Mouse (Mus musculus) kidney, adult 2 months (tissue): ENCODE measurements around the gene Olfr791. TPM values are rescaled to one million over a fixed set of nuclear protein-coding genes. Genes with fewer than 3 reads are reported as not detected.

Experiments used
- DNase-seq: peaks from one replicate; pipeline ENCODE4 v3.0.0; 2021
- H3K27ac ChIP-seq: fragments of 200-500 bp; 2 replicates; pipeline ENCODE4 v1.5.1; 2012; ENCODE audit warnings: low read depth, low read length, control low read depth, inconsistent platforms; ENCODE audit not compliant: insufficient read depth
- H3K27me3 ChIP-seq: fragments of 200-500 bp; replicated peaks from 2 replicates; pipeline ENCODE4 v1.6.1; 2012; ENCODE audit warnings: mild to moderate bottlenecking, moderate library complexity, low read length, inconsistent platforms; ENCODE audit not compliant: control insufficient read depth, insufficient read depth
- H3K36me3 ChIP-seq: fragments of 200-500 bp; 2 replicates; pipeline ENCODE4 v1.6.1; 2012; ENCODE audit warnings: mild to moderate bottlenecking, moderate library complexity, low read length, inconsistent platforms; ENCODE audit not compliant: control insufficient read depth, insufficient read depth
- H3K4me1 ChIP-seq: fragments of 200-500 bp; 2 replicates; pipeline ENCODE4 v1.6.1; 2011; ENCODE audit warnings: low read length; ENCODE audit not compliant: control insufficient read depth, insufficient read depth
- H3K4me3 ChIP-seq: fragments of 200-500 bp; 2 replicates; pipeline ENCODE4 v1.5.1; 2011; ENCODE audit warnings: mild to moderate bottlenecking, low read depth, low read length, control low read depth; ENCODE audit not compliant: insufficient read depth
- CTCF ChIP-seq: fragments of 200-500 bp; conservative IDR thresholded peaks from 2 replicates; pipeline ENCODE4 v1.5.1; 2011; ENCODE audit warnings: low read depth, mild to moderate bottlenecking, control low read depth, low read length, moderate library complexity, mixed read lengths; ENCODE audit not compliant: insufficient read depth, insufficient read length
- POLR2A ChIP-seq: fragments of 200-500 bp; IDR thresholded peaks from one replicate; pipeline ENCODE4 v1.6.1; 2011; ENCODE audit warnings: low read depth, low read length, control low read depth
- WGBS: fragments of 180-500 bp; shearing (Covaris S2); methylation state at CpG from one replicate; pipeline ENCODE4 v1.1.7; 2018; 5-methylcytosine and 5-hydroxymethylcytosine counted together
- polyA plus RNA-seq: library from polyadenylated mRNA; depleted of rRNA; stranded (reverse); fragments of >200 nt; gene quantifications from 2 replicates; pipeline ENCODE4 v1.2.3, GENCODE M21; 2012; rRNA removed

Gene Olfr791
- not detected in 2 replicates for polyA plus RNA-seq

DNA sequence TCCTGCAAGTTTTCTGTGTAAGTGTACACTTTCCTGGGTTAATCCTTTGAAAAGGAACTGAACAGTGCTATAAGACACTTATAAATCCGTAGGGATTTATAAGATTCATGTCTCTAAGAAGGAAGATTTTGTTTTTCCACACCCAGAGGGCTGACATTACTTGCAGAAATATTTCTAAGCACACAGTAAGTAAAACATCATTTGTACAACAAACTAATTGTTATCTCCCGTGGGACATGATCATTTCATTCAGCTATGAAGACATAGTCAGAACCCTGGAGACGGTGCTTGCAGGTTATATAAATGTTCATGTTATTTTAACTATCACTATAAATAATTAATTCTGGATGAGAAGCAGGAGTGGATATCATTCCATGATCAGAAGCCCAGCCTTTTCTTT is at the start of gene Olfr791:
Gene Olfr791, plus strand, starts transcription at position 301 of the 400 bp plus-strand sequence.
- WGBS: 68% methylated on average over 3 of the region's 3 CpGs
- TF ChIP-seq POLR2A: no peak
- no peak for TF ChIP-seq CTCF
- H3K27ac ChIP-seq: no peak within 1 kb of the TSS

DNA sequence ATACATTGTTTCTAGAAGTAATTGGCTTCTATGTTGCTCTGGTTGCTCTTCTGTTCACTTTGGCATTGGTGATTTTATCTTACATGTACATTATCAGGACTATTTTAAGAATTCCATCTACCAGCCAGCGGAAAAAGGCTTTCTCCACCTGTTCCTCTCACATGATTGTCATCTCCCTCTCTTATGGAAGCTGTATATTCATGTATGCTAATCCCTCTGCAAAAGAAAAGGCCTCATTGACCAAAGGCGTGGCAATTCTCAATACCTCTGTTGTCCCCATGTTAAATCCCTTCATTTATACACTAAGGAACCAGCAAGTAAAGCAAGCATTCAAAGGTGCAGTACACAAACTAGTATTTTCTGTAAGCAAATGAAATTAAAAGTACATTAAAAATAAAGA is 48.3 kb upstream of the Olfr791 start:
- no peaks in the 10 kb centered on the region for H3K27me3 ChIP-seq
- WGBS: 74% methylated on average over 2 of the region's 2 CpGs
- H3K36me3 ChIP-seq: no peaks in the 10 kb centered on the region
- no peak for TF ChIP-seq POLR2A
- no peak for TF ChIP-seq CTCF
- H3K27ac ChIP-seq: no peak overlapping the region
- no peaks in the 10 kb centered on the region for H3K4me1 ChIP-seq
- H3K4me3 ChIP-seq: no peak overlapping the region
- no peak for DNase-seq

More for the DNA sequence above, at the start of gene Olfr791:
- Histone ChIP-seq H3K27me3 (no peaks in the 10 kb centered on the region), H3K4me1 (no peaks in the 10 kb centered on the region), H3K4me3 (no peak within 1 kb of the TSS), H3K36me3 (no peaks in the 10 kb centered on the region)
- DNase-seq: no peak

DNA sequence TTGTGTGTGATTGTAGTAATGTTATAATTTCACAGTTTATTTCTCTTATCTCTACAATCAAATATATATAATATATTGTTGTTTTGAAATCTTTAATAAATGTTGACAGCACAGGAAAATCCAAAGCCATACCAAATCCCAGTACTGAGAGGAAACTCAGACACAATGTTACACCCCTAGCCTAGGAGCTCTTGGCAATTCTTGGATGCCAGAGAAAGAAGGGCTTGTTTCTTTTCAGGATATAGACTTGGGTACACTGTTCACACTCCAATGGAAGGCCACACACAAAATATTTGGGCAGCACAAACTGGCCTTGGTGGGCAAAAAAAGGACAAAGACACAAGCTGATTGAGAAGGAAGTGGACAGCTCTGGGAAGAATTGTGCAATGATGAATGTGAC is 47.9 kb upstream of the Olfr791 start:
- no peaks in the 10 kb centered on the region for H3K4me1 ChIP-seq
- H3K27me3 ChIP-seq: no peaks in the 10 kb centered on the region
- no peak for TF ChIP-seq CTCF
- TF ChIP-seq POLR2A: no peak
- H3K27ac ChIP-seq: no peak overlapping the region
- H3K4me3 ChIP-seq: no peak overlapping the region
- H3K36me3 ChIP-seq: no peaks in the 10 kb centered on the region
- DNase-seq: no peak

DNA sequence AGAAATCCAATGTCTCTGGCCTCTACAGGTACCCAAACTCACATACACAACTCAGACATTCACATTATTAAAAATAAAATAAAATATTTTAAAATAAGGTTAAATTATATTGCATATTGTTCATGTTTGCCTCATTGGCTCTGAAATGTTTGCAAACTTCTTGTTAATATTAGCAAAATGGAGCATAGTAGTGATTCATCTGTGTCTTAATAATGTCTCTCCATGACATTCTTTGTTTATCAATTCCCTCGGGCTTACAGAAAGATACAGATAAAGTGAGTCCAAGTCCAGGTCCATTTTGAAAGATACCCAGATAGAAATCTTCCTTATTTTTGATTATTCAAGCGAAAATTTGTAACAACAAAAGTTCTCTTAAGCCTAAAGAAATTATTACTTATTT is 37.1 kb upstream of the Olfr791 start, which contains the start of gene Olfr789:
Gene Olfr789, plus strand, starts transcription at position 301 of the 400 bp plus-strand sequence.
- no peak within 1 kb of the TSS for H3K27ac ChIP-seq
- no peaks in the 10 kb centered on the region for H3K36me3 ChIP-seq
- no peak for DNase-seq
- no peaks in the 10 kb centered on the region for H3K4me1 ChIP-seq
- WGBS: 58% methylated on average over 2 of the region's 2 CpGs
- no peak for TF ChIP-seq CTCF
- no peak for TF ChIP-seq POLR2A
- H3K4me3 ChIP-seq: no peak within 1 kb of the TSS
- H3K27me3 ChIP-seq: no peaks in the 10 kb centered on the region

DNA sequence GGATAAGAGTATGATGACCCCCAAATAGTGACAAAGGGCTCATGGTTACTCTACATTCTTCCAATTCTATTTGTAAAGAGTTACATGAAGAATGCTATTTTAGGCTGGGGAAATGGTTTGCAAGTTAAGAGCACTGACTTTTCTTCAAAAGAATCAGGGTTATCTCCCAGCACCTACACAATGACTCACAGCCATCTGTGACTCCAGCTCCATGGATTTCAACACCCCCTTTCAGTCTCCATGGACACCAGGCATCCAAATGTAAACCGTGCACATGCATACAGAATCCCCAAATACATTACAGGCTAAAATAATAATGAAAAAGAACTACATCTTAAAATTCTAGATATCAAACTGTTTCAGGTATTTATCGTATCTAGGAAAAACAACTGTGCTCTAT is 31.5 kb upstream of the Olfr791 start:
- H3K27ac ChIP-seq: no peak overlapping the region
- 79% methylated on average over 2 of the region's 2 CpGs for WGBS
- H3K36me3 ChIP-seq: no peaks in the 10 kb centered on the region
- H3K4me1 ChIP-seq: no peaks in the 10 kb centered on the region
- TF ChIP-seq CTCF (no peak), POLR2A (no peak)
- no peak overlapping the region for H3K4me3 ChIP-seq
- H3K27me3 ChIP-seq: no peaks in the 10 kb centered on the region
- DNase-seq: no peak

DNA sequence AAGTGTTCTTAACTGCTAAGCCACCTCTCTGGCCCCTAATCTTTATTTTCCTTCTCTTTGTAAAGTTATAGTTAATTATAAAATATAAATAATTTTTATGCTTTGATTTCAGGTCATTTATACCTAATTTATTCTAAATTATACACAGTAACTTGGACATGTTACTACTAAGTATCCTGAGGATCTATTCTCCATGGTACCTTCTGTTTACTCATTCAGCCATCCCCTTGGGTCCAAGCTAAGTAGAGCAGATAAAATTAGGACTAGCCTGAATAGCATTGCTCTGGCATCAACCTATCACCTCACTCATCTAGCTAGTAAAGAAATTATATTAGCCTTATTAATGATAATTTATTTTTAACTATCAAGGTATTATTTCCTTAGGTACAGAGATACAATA is 23.4 kb upstream of the Olfr791 start, which contains the start of gene Olfr790:
Gene Olfr790, plus strand, starts transcription at position 301 of the 400 bp plus-strand sequence.
- H3K4me3 ChIP-seq: no peak within 1 kb of the TSS
- H3K36me3 ChIP-seq: no peaks in the 10 kb centered on the region
- DNase-seq: no peak
- TF ChIP-seq POLR2A (no peak), CTCF (no peak)
- H3K4me1 ChIP-seq: no peaks in the 10 kb centered on the region
- no peaks in the 10 kb centered on the region for H3K27me3 ChIP-seq
- no peak within 1 kb of the TSS for H3K27ac ChIP-seq

DNA sequence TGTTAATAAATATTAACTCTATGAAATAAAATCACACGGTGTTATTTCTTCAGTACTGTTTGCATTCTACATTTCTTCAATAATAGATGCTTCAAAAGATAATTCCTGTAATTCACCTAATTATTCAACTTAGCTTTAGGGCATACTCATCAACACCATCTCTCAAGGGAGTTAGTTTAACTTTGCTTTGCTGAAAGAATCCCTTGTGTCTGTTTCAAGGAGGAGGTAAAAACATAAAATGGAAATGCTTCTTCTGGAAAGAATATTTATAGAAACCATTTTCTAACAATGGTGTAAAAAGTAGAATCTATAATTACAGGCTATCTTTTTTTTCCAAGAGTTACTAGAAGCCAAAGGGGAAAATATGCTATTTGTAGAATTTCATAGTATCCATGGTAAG is 17.3 kb downstream of the Olfr791 start, which contains the start of gene Olfr792:
Gene Olfr792, plus strand, starts transcription at position 301 of the 400 bp plus-strand sequence.
- no peak within 1 kb of the TSS for H3K27ac ChIP-seq
- DNase-seq: no peak
- no peak within 1 kb of the TSS for H3K4me3 ChIP-seq
- WGBS: 79% methylated on average over 1 of the region's 1 CpGs
- TF ChIP-seq POLR2A (no peak), CTCF (no peak)
- H3K4me1 ChIP-seq: no peaks in the 10 kb centered on the region
- H3K27me3 ChIP-seq: no peaks in the 10 kb centered on the region
- H3K36me3 ChIP-seq: no peaks in the 10 kb centered on the region
